Mouse (Mus musculus) gastrocnemius, postnatal 4 days (tissue): ENCODE results near the gene Rap1a. TPM values are rescaled to one million over a fixed set of nuclear protein-coding genes. Genes with fewer than 3 reads are reported as not detected.

ENCODE experiments used
- DNase-seq, 2 experiments: peaks; one replicate each; pipeline ENCODE4 v3.0.0; 2021 to 2022; ENCODE audit warnings: low spot score in 2 of 2, mixed read lengths in 2 of 2
- total RNA-seq, 2 experiments: library from RNA; stranded (reverse); gene quantifications; 2 replicates each; pipeline ENCODE4 v1.2.3; 2021

Rap1a gene
- total RNA-seq, 2 experiments from 2014 or later, result 129 to 150 TPM

DNA sequence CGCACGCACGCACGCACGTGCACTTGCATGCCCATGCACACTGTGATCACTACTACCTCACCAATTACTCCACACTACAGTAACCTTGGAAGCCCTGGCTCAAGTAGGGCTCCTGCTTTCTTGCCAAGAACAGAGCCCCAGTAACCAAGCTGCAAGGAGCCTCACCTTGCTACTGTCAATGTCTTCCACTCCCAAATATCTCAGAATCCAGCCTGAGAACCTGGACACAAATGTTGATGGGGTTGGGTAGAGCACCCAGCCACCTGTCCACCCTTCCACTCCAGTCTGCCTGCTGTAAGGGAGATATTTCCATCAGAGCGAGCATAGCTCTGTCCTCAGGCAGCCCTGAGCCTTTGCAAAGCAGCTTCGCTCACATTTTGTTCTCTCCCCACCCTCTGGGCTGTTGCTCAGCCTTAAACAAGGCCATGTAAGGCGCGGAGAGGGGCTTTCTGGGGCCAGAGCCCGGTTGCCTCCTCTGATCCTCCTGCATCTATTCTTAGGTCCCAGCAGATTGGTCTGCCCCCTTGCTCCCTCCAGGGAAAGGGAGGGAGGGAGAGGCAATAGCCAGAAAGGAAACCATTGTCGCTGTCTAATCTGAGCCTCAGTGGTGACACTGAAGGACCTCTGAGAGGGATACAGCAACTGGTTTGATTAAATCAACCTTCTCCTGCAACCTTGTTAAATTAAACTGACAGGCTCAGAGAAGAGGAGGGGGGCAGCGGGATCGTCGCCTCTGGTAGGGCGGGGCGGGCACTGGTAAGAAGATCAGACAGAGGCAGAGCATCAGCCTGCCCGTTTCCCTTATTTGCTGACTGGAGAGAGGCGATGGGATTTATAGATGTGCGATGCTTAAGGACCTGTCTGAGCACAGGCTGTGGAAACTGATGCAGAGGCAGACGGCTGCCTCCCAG, 105.4 kb downstream of the Rap1a start:
- no peak for DNase-seq

DNA sequence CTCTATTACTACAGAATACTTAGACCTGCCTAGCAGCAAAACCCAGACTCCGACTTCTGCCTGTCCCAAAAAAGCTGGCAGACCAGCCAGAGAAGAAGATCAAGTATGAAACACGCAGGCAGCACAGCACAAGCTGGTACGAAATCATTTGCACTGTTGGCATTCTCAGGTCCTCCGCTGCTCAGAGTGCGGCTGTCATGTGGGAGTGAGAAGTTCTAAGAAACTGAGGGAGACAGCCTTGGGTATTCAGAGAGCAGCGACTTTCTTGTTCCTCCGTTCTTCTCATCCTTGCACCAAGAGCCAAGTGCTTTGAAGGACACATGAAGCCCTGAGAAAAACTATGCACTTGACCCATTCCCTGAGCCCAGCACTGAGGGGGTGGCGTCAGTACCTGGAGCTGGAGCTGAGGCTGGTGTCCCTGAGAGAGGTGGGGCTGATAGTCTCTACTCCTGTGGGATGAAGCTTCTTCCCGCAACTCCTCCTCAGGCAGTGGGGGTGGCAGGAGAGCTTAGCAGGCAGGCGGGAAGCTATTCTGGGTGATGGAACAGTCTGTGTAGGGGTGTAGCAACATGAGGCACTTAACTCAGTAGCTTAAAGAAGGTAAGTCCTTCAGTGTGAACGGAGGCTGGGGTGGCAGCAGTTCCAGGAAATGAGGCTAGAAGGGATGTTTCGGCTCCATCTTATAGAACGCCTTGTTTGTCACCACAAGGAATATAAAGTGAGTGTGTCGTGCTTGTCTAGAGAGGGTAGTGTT, 107.6 kb downstream of the Rap1a start:
- DNase-seq, result no peak

DNA sequence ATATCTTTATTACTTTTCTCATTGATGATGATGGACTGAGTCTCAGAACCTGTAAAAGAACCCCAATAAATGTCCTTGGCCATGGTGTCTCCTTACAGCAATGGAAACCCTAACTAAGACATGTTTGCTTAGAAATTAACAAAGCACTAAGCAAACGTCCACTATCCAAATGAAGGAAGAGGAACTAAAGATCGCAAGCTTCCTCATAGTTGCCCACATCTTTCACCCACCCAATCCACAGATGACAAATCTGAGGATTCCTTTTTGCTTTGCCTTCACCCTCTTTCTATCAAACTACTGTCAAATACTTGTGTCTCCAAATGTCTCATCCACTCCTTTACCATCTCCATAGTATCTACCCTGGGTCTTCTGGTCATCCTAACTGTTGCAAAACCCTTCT, 112.6 kb downstream of the Rap1a start:
- DNase-seq, result no peak

DNA sequence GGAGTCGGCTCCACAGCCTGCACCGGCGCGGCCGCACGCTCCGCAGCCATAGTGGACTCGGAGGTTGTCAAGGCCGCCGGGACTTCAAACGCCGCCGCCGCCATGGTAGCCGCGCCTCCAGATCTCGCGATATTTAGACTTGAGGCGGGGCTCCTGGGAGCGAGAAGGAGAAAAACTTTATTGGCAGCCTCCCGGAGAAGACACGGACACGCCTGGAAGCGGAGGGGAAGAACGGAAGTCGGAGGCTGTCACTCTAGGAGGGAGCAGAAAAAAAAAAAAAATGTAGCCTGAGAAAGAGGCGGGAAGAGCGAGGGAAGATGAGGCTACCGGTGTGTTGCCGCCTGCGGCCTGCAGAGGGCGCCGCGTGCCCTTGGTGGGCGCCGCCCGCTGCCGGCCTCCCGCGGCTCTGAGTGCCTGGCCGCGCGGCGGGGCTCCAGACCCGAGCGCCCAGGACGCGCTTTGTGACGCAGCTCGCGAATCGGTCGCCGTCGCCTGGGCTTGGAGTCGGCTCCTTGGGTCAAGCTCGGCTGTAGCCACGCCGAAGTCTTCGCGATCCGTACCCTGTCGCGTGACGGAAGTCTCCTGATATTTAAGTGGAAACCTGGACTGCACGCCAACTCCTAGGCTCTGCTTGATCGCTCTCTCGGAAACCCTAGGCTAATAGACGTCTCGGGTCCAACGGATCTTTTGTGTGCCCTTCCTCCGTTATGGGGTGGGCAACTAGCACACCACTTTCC, 113.6 kb downstream of the Rap1a start, which contains the start of gene Ddx20:
Ddx20 (minus strand) TSS at position 251 of the 737 bp plus-strand sequence.
- DNase-seq, result peak; percentile 87 to 93

DNA sequence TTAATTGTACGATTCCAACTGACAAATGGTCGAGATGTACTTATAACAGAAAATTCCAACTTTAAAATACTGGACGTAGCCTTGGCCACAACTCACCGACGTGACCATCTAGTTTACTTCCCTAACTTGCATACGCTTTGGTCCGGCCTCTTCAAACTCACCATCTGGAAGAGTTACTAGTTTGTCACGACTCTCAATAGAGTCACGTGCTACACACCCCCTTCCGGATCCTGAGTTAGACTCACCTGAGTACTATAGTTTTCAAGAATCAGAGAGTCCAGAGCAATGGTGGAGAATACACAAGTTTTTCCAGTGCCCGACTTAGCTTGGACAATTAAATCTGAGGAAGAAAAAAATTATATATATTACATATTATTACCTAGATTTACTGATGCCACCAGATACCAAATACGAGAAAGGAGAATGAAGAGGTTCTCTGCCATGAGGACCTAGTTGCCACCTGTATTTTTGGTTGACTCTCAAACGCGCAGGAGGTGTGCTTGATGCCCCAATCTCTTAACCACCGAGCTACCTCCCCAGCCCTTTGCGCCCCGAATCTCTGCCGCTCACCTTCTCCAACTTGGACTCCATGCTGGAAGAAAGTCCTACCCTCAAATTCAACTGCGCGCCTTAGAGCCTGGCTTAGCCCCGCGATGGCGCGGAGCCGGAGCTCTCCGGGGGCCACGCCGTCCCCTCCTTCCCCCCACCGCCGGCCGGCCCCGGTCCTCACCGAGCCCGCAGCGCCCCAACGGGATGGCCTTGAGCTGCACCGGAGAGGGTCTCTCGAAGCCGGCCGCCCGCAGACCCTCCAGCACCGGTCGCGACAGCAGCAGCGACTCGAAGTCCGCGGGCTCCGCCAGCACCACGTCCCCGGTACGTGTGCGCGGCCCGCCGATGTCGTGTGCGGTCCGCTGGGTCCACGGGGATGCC, 114.5 kb downstream of the Rap1a start:
- DNase-seq, result peak in 1 of 2 experiments; percentile 46

DNA sequence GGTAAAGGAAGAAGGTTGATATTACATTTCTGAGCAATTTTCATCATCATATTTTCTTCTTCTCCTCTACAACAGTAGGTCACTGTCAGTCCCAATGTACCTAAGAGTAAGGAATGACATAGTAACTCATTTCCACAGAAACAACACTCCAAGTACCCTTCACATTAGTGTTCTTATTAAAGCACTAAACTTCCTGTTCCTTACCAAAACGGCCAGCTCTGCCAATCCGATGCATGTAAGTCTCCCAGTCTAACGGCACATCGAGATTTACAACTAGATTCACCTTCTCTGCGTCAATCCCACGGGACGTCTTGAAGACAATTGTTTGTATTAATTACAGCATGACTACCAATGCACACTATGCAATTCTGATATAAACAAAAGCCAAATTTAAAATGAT, 120.8 kb downstream of the Rap1a start:
- DNase-seq, result no peak

Other genes with a start within 250 kb of the Rap1a start
- 10 to 100 TPM; 12.3 to 15.1 TPM for gene Ddx20, start 113.8 kb downstream of the Rap1a start, total RNA-seq
- 10 to 100 TPM; 28.5 to 29.0 TPM for gene Inka2, start 96.7 kb downstream of the Rap1a start, total RNA-seq
- gene Adora3, start 69.5 kb upstream of the Rap1a start, total RNA-seq, result 1 to 10 TPM in 1 of 2 experiments, under 1 TPM in 1; 0.64 to 1.1 TPM
- gene Tmigd3, start 69.6 kb upstream of the Rap1a start, total RNA-seq, result not detected
- under 1 TPM; 0.65 to 0.71 TPM for gene I830077J02Rik, start 131.3 kb upstream of the Rap1a start, total RNA-seq
- gene Wdr77, start 158.0 kb upstream of the Rap1a start, total RNA-seq, result 10 to 100 TPM; 45.4 to 50.6 TPM
- 100 to 1,000 TPM; 452 to 496 TPM for gene Atp5f1, start 158.8 kb upstream of the Rap1a start, total RNA-seq
- gene Ovgp1, start 172.4 kb upstream of the Rap1a start, total RNA-seq, result 1 to 10 TPM; 1.2 to 1.8 TPM
- not detected for gene Pifo, start 213.3 kb upstream of the Rap1a start, total RNA-seq
- gene Chil5, start 231.5 kb upstream of the Rap1a start, total RNA-seq, result not detected